Mouse (Mus musculus): ENCODE results near the gene Cdh13. TPM values are rescaled to one million over a fixed set of nuclear protein-coding genes. Genes with fewer than 3 reads are reported as not detected.

Cdh13 gene
- polyA plus RNA-seq, 1 experiment from 2014 or later, result 15.7 TPM

DNA sequence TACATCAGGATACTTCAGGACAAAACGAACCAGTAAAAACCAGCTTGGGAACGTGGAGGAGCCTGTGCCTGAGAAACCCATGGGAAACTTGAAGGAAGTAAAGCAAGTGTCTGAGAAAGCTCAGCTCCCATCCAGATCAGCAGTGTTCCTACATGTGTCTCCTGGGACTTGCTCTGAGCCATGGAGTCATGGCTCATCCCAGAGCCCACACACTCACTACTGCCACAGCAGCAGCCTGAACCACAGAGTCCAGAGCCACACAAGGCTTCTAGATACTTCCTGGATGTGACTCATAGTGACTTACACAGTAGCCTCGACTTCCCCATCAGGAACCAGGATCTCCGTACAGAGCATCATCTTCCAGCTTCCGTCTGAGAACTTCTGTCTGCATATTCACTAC, 153.2 kb downstream of the Cdh13 start:
- no peaks in the 10 kb centered on the region for H3K27me3 ChIP-seq
- no peak overlapping the region for H3K27ac ChIP-seq
- no peak for ATAC-seq (ENCODE audit: low FRiP score, low read depth)
- no peaks in the 10 kb centered on the region for H3K36me3 ChIP-seq
- no peak overlapping the region for H3K4me3 ChIP-seq
- no peak overlapping the region for H3K4me2 ChIP-seq (replicated peaks)
- peaks cover 3% of the 10 kb centered on the region; the same call in 1 of the 2 replicates for H3K4me1 ChIP-seq
- no peaks in the 10 kb centered on the region for H3K9me3 ChIP-seq
- no peak overlapping the region for H3K9ac ChIP-seq
- WGBS, result 77% methylated on average over 5 of the region's 5 CpGs

DNA sequence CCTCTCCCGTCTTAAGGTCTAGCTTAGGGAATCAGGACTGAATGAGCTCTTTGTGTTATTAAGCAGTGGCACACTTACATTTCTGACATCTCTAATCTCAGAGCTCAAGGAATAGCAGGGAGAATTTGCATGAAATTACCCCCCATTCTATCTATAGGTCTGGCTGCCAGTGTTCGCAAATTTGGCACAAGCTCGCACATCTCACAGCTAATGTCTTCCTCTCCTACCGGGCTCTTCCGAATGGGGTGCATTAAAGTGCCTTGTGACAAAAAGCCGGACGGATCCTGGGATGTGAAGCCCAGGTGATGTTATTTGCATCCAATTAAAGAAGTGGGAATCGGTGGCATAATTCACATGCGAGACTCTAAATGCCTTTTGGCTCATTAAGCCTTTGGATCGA, 153.6 kb downstream of the Cdh13 start:
- Histone ChIP-seq H3K4me3 (no peak overlapping the region), H3K4me1 (no peaks in the 10 kb centered on the region), H3K4me2 (replicated peaks) (no peak overlapping the region), H3K27ac (no peak overlapping the region), H3K9ac (no peak overlapping the region), H3K36me3 (no peaks in the 10 kb centered on the region), H3K27me3 (no peaks in the 10 kb centered on the region), H3K9me3 (no peaks in the 10 kb centered on the region)
- 75% methylated on average over 10 of the region's 10 CpGs for WGBS
- no peak for ATAC-seq (ENCODE audit: low FRiP score, low read depth)

DNA sequence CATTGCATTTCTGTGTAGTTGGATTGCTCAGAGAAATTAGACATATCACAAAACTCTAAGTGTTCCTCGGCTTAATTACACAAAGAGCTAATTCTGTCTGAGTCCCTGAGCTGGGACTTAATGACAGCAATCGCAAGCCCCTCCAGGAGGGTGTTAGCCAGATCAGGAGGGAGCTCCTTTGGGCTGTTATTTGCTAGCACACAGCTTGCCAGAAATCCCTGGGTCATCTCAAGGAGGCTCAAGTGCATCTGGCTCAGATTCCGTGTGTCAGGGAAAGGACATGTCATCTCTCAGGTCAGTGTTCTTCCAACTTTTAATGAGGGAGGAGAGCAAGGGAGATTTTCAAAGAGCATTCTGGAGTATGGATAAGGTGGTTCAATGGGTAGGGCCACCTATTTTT, 154.3 kb downstream of the Cdh13 start:
- WGBS, result 49% methylated on average over 3 of the region's 3 CpGs
- no peak overlapping the region for H3K4me2 ChIP-seq (replicated peaks)
- H3K4me3 ChIP-seq, result no peak overlapping the region
- ATAC-seq (ENCODE audit: low FRiP score, low read depth), result no peak
- H3K27me3 ChIP-seq, result no peaks in the 10 kb centered on the region
- no peak overlapping the region for H3K27ac ChIP-seq
- no peaks in the 10 kb centered on the region for H3K36me3 ChIP-seq
- no peak overlapping the region for H3K9ac ChIP-seq
- no peaks in the 10 kb centered on the region for H3K9me3 ChIP-seq
- no peaks in the 10 kb centered on the region for H3K4me1 ChIP-seq

DNA sequence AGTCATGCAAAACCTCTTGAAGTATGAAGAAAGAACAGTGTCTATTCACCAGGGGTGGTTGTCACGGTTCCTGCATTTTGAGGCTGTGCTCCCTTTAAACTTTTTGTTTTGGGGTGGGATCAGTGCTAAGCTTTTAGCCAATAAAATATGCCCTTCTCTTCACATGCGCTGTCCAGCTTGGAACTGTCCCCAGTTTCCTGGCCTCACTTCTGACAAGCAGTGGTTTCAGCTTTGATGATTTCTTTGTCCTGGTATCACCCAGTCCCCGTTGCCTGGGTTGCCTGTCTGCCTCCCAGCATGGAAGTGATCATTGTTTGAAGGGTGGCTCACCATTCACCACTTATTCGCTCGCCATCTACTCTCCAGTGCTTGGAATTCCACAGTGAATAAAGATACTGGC, 156.3 kb downstream of the Cdh13 start:
- no peak for ATAC-seq (ENCODE audit: low FRiP score, low read depth)

DNA sequence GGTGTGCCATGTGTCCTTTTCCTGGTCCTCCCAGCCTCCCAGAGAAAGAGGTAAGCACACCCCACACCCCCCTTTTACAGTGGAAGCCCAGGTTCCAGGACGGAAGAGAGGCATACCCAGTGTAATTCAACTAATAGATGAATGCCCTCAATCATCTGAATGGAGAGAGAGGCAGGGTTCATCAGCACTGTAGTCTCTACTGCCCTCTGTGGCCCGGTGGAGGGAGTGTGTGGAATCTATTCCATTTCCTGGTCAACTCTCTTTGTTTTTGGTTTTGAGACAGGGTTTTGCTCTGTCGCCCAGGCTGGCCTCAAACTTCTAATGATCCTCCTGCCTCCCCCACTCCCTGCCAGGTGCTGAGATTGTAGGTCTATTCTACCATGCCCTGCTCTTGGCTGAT, 159.8 kb downstream of the Cdh13 start:
- no peak overlapping the region for H3K4me3 ChIP-seq
- H3K27me3 ChIP-seq, result no peaks in the 10 kb centered on the region
- H3K4me2 ChIP-seq (replicated peaks), result no peak overlapping the region
- no peak overlapping the region for H3K9ac ChIP-seq
- H3K9me3 ChIP-seq, result no peaks in the 10 kb centered on the region
- ATAC-seq (ENCODE audit: low FRiP score, low read depth), result no peak
- no peak overlapping the region for H3K27ac ChIP-seq
- 60% methylated on average over 3 of the region's 3 CpGs for WGBS
- no peaks in the 10 kb centered on the region for H3K4me1 ChIP-seq
- no peaks in the 10 kb centered on the region for H3K36me3 ChIP-seq

More for the DNA sequence above, 156.3 kb downstream of the Cdh13 start:
- H3K27ac ChIP-seq, result no peak overlapping the region
- WGBS, result 83% methylated on average over 5 of the region's 5 CpGs
- no peak overlapping the region for H3K4me2 ChIP-seq (replicated peaks)
- no peak overlapping the region for H3K4me3 ChIP-seq
- no peaks in the 10 kb centered on the region for H3K9me3 ChIP-seq
- H3K27me3 ChIP-seq, result no peaks in the 10 kb centered on the region
- no peak overlapping the region for H3K9ac ChIP-seq
- no peaks in the 10 kb centered on the region for H3K4me1 ChIP-seq
- no peaks in the 10 kb centered on the region for H3K36me3 ChIP-seq

DNA sequence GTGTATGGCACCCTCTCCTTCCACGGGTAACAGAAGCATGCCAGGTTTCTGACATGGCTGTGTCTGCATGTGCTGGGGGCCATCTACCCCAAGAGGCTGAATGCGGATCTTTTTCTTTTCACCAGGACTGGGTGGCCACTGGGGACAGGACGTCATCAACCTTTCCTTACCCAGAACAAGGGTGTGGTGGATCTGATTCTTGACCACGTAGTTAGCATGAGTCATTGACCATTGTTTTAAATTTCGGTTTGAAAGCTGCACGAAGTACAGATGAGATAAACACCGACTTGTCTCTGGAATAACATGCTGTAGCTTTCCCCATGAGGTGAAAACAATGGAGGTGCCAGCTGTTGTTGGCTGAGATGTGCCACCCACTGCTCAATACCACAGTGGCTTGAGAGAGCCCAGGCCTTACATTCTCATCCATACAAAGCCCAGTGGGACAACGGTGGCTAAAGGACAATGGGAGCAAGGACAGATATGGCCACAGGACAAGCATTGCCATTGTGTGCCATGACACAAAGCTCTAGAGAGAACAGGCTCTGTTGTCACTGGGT, 161.2 kb downstream of the Cdh13 start:
- Histone ChIP-seq H3K4me1 (no peaks in the 10 kb centered on the region), H3K9me3 (no peaks in the 10 kb centered on the region), H3K27ac (no peak overlapping the region), H3K36me3 (no peaks in the 10 kb centered on the region), H3K4me2 (replicated peaks) (no peak overlapping the region), H3K9ac (no peak overlapping the region), H3K4me3 (no peak overlapping the region), H3K27me3 (no peaks in the 10 kb centered on the region)
- no peak for ATAC-seq (ENCODE audit: low FRiP score, low read depth)
- 87% methylated on average over 8 of the region's 8 CpGs for WGBS

DNA sequence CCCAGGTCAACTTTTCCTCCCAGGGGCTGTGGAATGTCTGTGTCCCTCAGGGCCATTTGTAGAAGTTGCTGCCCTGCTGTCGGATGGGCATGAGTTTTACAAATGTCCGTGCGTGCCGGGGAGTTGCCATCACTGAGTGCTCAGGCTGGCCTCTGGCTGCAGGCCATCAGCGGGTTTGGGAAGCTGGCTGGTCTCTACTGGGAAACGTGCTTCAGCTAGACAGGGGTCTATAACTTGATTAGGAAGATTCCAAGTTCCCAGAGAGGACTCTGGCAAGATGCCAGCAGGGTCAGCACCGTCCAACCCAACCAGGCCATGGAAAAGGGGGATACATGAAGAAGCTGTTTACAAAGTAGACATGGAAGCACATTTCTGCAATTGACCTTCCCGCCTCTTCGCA, 163.0 kb downstream of the Cdh13 start:
- Histone ChIP-seq H3K9ac (no peak overlapping the region), H3K4me1 (no peaks in the 10 kb centered on the region), H3K27ac (no peak overlapping the region), H3K36me3 (no peaks in the 10 kb centered on the region), H3K4me3 (no peak overlapping the region), H3K4me2 (replicated peaks) (no peak overlapping the region), H3K9me3 (no peaks in the 10 kb centered on the region), H3K27me3 (no peaks in the 10 kb centered on the region)
- no peak for ATAC-seq (ENCODE audit: low FRiP score, low read depth)
- 90% methylated on average over 9 of the region's 9 CpGs for WGBS

DNA sequence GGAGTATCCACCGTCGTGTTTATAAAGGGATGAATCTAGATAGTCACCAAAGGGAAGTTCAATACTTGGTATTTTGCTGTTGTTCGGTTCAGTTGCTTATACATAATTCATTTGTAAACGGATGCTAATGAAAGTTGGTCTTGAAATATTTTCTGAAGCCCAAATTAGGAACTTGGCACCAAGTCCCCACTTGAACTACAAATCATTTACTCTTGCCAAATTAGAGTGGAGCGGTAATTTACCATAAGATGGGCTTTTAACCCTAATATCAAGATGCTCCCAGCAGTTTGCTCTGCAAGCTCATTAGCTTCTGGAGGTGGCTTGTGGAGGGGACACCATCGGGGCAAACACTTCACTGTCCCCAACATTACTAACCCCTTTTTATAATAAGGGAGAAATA, 164.5 kb downstream of the Cdh13 start:
- Histone ChIP-seq H3K9ac (no peak overlapping the region), H3K27me3 (no peaks in the 10 kb centered on the region), H3K4me3 (no peak overlapping the region), H3K4me2 (replicated peaks) (no peak overlapping the region), H3K27ac (no peak overlapping the region), H3K4me1 (no peaks in the 10 kb centered on the region), H3K36me3 (no peaks in the 10 kb centered on the region), H3K9me3 (no peaks in the 10 kb centered on the region)
- ATAC-seq (ENCODE audit: low FRiP score, low read depth), result no peak
- WGBS, result 92% methylated on average over 6 of the region's 6 CpGs

DNA sequence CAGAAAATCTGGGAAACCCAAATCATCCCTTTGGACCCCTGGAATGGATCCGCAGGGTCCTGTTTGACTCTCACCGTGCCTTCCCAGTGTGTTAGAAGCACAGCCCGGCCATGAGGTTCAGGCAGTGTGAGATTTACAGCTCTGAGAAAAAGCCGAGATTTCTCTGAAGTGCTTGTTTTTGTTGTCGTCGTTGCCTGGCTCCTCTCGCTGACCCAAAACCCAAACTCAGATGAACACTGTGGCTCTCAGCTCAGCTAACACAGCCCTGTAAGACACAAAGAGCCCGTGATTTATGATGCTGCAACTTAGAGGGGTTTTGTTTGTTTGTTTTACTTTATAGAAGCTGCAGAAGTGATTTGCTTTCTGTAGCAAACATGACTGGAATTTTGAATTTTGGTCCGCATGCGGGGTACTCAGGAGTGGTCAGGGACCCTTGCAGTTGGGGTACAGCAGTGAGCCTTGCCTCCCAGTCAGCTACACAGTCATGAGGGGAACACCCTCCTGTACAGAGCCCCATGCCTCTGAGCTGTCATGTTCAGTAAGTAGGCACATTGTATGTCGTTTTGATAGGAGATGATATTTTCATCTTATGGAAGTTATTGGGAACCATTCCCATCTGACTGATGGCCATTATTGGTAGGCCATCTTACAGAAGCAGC, 169.0 kb downstream of the Cdh13 start:
- H3K9ac ChIP-seq, result no peak overlapping the region
- no peaks in the 10 kb centered on the region for H3K27me3 ChIP-seq
- no peaks in the 10 kb centered on the region for H3K4me1 ChIP-seq
- H3K9me3 ChIP-seq, result no peaks in the 10 kb centered on the region
- ATAC-seq (ENCODE audit: low FRiP score, low read depth), result no peak
- H3K4me3 ChIP-seq, result no peak overlapping the region
- H3K4me2 ChIP-seq (replicated peaks), result no peak overlapping the region
- H3K36me3 ChIP-seq, result no peaks in the 10 kb centered on the region
- no peak overlapping the region for H3K27ac ChIP-seq
- 51% methylated on average over 11 of the region's 11 CpGs for WGBS

DNA sequence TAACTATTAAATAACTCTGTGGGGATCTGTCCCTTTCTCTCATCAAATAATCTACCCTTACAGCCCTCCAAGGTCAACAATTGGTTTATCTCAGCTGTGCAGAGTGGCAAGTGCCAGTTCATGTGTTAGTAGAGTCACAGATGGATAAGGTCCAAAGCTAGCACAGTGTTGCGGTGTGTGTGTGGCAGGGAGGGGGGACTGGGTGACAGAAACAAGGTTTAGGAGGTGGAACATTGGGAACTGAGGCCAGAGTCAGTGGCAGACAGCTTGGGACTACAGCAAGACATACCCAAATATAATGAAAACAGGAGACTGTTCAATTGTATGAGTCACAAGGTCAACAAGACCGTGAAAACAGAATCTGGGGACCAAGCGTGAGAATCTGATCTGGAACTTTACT, 171.7 kb downstream of the Cdh13 start:
- H3K4me1 ChIP-seq, result no peaks in the 10 kb centered on the region
- H3K27me3 ChIP-seq, result no peaks in the 10 kb centered on the region
- H3K9ac ChIP-seq, result no peak overlapping the region
- H3K9me3 ChIP-seq, result no peaks in the 10 kb centered on the region
- H3K4me3 ChIP-seq, result no peak overlapping the region
- no peaks in the 10 kb centered on the region for H3K36me3 ChIP-seq
- WGBS, result 80% methylated on average over 3 of the region's 3 CpGs
- no peak overlapping the region for H3K4me2 ChIP-seq (replicated peaks)
- ATAC-seq (ENCODE audit: low FRiP score, low read depth), result no peak
- no peak overlapping the region for H3K27ac ChIP-seq

DNA sequence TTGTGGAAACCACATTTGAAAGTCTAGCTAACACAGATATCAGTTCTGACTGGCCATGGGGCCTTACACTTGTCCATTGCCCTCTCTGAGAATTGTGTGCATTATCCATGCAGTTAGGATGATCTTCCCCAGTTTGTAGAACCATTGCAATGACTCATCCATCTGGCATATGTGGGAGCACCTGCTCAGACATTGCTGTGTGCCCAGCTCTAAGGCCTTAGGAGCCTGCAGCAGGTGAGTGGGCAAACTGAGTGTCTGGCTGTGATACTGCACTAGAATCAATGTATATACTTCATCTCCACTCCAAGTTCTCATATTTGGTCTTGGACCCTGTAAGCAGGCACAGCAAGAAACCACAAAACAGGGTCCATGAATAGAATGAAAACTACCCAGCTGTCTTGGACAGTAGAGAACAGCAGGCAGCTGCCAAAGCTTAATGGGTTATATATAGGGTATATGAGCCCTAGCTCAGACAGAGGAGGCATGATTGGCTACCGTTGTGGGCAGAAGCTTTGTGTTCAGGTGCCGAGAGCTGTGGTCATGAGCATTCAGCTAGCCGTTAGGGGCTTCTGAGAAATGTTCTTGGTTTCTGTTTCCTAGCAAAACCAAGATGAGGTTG, 181.9 kb downstream of the Cdh13 start:
- Histone ChIP-seq H3K36me3 (no peaks in the 10 kb centered on the region), H3K27ac (no peak overlapping the region), H3K4me1 (peaks cover 8% of the 10 kb centered on the region; the same call in 1 of the 2 replicates), H3K9ac (no peak overlapping the region), H3K9me3 (no peaks in the 10 kb centered on the region), H3K4me2 (replicated peaks) (no peak overlapping the region), H3K27me3 (no peaks in the 10 kb centered on the region), H3K4me3 (no peak overlapping the region)
- ATAC-seq (ENCODE audit: low FRiP score, low read depth), result no peak
- WGBS, result 88% methylated on average over 3 of the region's 3 CpGs

DNA sequence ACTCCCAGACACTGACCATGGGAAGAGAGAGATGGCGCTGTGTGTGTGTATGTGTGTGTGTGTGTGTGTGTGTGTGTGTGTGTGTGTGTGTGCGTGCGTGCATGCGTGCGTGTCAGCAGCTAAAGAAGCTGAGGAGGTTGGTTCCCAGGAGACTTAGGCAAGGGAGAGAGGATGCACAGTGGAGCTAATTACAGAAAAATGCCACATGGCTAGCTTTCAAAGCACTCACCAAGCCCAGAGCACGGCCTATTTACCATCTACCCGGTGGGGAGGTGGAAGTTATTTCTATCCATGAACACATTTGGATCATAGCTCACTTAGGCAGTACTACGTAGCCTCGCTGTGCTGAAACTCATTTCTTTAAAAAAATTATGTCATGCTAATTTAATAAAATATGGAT, 194.1 kb downstream of the Cdh13 start:
- Histone ChIP-seq H3K4me1 (no peaks in the 10 kb centered on the region), H3K27me3 (no peaks in the 10 kb centered on the region), H3K36me3 (no peaks in the 10 kb centered on the region), H3K4me2 (replicated peaks) (no peak overlapping the region), H3K9ac (no peak overlapping the region), H3K27ac (no peak overlapping the region), H3K9me3 (no peaks in the 10 kb centered on the region), H3K4me3 (no peak overlapping the region)
- WGBS, result 80% methylated on average over 9 of the region's 9 CpGs
- ATAC-seq (ENCODE audit: low FRiP score, low read depth), result no peak

DNA sequence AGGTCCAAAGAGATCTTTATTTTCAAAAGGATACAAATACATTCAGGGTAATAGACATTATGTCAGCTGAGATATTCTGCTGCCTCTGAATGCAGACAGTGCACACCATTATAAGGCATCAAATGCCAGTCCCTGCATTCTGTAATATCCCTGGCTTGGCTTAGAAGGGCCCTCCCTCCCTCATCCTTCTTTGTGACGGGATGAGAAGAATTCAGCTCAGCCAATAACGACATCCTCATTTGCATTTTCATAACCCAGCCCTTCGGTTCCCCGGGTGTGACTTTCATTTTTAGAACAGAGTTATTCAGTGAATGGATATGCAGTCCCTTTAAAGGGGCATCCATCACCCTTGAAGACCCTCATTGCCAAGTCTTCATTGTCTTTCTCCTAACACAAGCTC, 205.2 kb downstream of the Cdh13 start:
- Histone ChIP-seq H3K9ac (no peak overlapping the region), H3K27me3 (no peaks in the 10 kb centered on the region), H3K36me3 (no peaks in the 10 kb centered on the region), H3K9me3 (no peaks in the 10 kb centered on the region), H3K4me1 (no peaks in the 10 kb centered on the region), H3K27ac (no peak overlapping the region), H3K4me3 (no peak overlapping the region), H3K4me2 (replicated peaks) (no peak overlapping the region)
- 76% methylated on average over 4 of the region's 4 CpGs for WGBS
- ATAC-seq (ENCODE audit: low FRiP score, low read depth), result no peak
